Mouse (Mus musculus): ENCODE results near the gene Vmn2r103.

- TF ChIP-seq POLR2A (IDR thresholded peaks at IDR 0.05; ENCODE audit: insufficient read depth, low read depth, low read length) (no peak), CTCF (IDR thresholded peaks at IDR 0.05; ENCODE audit: insufficient read depth, low read depth, low read length) (no peak)
These were observed at the start of gene Vmn2r103 for GRCm38 (mm10) chr17:19773063-19773462.

All from olfactory bulb, adult 2 months (tissue).